Mouse (Mus musculus): Measurements from ENCODE around the gene Bmp10. TPM values are rescaled to one million over a fixed set of nuclear protein-coding genes. Genes with fewer than 3 reads are reported as not detected.

Bmp10 gene
- polyA plus RNA-seq (2015; fragmentation: Nextera tagmentation; extraction: Ambion mirVana), result not detected in 2 replicates

GRCm38 (mm10) chr6:87428487-87429044 is at the start of gene Bmp10:
Gene Bmp10 (plus strand): TSS chr6:87428994.
- Histone ChIP-seq H3K27ac (ENCODE audit: low read length) (no peak within 1 kb of the TSS), H3K4me1 (ENCODE audit: control insufficient read depth, insufficient read depth, low read length) (no peaks in the 10 kb centered on the region), H3K36me3 (ENCODE audit: control insufficient read depth, insufficient read depth, low read length) (no peaks in the 10 kb centered on the region), H3K4me2 (ENCODE audit: low read depth, low read length) (no peak within 1 kb of the TSS), H3K9ac (ENCODE audit: low read depth, low read length) (no peak within 1 kb of the TSS), H3K9me3 (ENCODE audit: control insufficient read depth, low read length) (no peaks in the 10 kb centered on the region), H3K4me3 (ENCODE audit: low read length) (no peak within 1 kb of the TSS), H3K27me3 (replicated peaks; ENCODE audit: control insufficient read depth, insufficient read depth, low read length) (no peaks in the 10 kb centered on the region)
- no peak for ATAC-seq
- 52% methylated on average over 7 of the region's 7 CpGs for WGBS

DNA sequence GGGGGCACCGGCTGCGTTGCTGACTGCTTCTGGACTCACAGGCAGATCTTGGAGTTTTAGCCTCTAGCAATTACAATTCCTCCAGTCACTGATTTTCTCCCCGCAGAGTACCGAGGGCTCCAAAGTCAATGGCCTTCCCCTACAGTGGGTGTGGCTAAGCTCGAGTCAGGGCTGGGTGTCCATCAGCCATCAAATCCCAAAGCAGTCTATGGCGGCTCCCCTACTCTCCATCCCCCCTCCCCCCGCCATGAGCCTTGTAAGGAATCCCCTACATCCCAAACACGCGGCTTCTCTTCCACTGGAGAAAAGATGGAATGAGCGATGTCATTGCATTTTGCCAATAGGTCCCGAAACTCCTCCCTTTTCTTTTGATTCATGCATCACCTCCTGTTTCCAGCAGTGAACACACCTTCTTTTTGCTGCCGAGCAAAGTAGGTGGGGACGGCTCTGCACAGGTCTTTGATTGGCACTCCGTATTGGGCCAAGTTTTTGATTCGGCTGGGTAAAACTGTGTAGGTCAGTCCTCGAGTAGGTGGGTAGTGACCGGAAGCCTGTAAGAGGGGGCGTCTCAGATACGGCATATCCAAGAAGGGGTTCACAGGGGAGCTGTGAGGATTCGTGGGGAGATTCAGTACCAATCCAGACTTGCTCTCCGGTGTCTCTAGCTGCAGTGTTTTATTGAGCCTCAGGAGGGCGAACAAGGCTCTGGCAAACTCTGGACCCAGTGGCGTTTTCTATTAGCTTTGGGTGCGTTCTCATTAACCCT is 44.7 kb upstream of the Bmp10 start:
- Histone ChIP-seq H3K4me3 (ENCODE audit: low read length) (peak overlapping the region; percentile 27), H3K9me3 (ENCODE audit: control insufficient read depth, low read length) (no peaks in the 10 kb centered on the region), H3K36me3 (ENCODE audit: control insufficient read depth, insufficient read depth, low read length) (no peaks in the 10 kb centered on the region), H3K27me3 (replicated peaks; ENCODE audit: control insufficient read depth, insufficient read depth, low read length) (peaks cover 6% of the 10 kb centered on the region; the same call in 1 of the 2 replicates), H3K27ac (ENCODE audit: low read length) (no peak overlapping the region), H3K4me1 (ENCODE audit: control insufficient read depth, insufficient read depth, low read length) (peaks cover 9% of the 10 kb centered on the region; the same call in 1 of the 2 replicates), H3K9ac (ENCODE audit: low read depth, low read length) (0 out of 2 replicates have a peak overlapping the region, but pooled peaks have one; percentile 12), H3K4me2 (ENCODE audit: low read depth, low read length) (peak overlapping the region; percentile 53)
- ATAC-seq, result peak; percentile 34; the same call in 1 of the 2 replicates
- WGBS, result 9% methylated on average over 24 of the region's 24 CpGs

GRCm38 (mm10) chr6:87384761-87385160 is 44.0 kb upstream of the Bmp10 start:
- Histone ChIP-seq H3K9ac (ENCODE audit: low read depth, low read length) (no peak overlapping the region), H3K4me1 (ENCODE audit: control insufficient read depth, insufficient read depth, low read length) (peaks cover 12% of the 10 kb centered on the region; the same call in 1 of the 2 replicates), H3K9me3 (ENCODE audit: control insufficient read depth, low read length) (no peaks in the 10 kb centered on the region), H3K4me3 (ENCODE audit: low read length) (no peak overlapping the region), H3K36me3 (ENCODE audit: control insufficient read depth, insufficient read depth, low read length) (no peaks in the 10 kb centered on the region), H3K27ac (ENCODE audit: low read length) (no peak overlapping the region), H3K4me2 (ENCODE audit: low read depth, low read length) (no peak overlapping the region), H3K27me3 (replicated peaks; ENCODE audit: control insufficient read depth, insufficient read depth, low read length) (peaks cover 6% of the 10 kb centered on the region; the same call in 1 of the 2 replicates)
- 44% methylated on average over 5 of the region's 6 CpGs for WGBS
- no peak for ATAC-seq

DNA sequence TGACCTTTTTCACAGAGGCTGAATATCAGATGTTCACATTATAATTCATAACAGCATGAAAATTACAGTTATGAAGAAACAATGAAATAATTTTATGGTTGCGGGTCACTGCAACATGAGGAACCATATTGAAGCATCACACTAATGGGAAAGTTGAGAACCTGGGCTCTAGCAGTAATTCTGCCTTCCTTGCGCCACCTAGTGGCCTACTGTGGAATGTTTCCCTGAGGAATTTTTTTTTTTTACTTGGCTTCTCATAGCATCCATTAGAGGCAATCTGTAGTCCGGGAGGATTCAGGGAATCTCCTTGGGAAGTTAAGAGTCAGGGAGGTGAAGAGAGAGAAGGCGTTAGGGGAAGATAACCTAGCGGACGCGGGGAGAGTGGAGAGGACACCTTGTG is 42.6 kb upstream of the Bmp10 start:
- peaks cover 6% of the 10 kb centered on the region; the same call in 1 of the 2 replicates for H3K27me3 ChIP-seq (replicated peaks; ENCODE audit: control insufficient read depth, insufficient read depth, low read length)
- H3K4me1 ChIP-seq (ENCODE audit: control insufficient read depth, insufficient read depth, low read length), result peaks cover 12% of the 10 kb centered on the region; the same call in 1 of the 2 replicates
- no peak overlapping the region for H3K9ac ChIP-seq (ENCODE audit: low read depth, low read length)
- no peak overlapping the region for H3K4me2 ChIP-seq (ENCODE audit: low read depth, low read length)
- no peak for ATAC-seq
- H3K27ac ChIP-seq (ENCODE audit: low read length), result no peak overlapping the region
- no peaks in the 10 kb centered on the region for H3K9me3 ChIP-seq (ENCODE audit: control insufficient read depth, low read length)
- H3K36me3 ChIP-seq (ENCODE audit: control insufficient read depth, insufficient read depth, low read length), result no peaks in the 10 kb centered on the region
- no peak overlapping the region for H3K4me3 ChIP-seq (ENCODE audit: low read length)
- WGBS, result 11% methylated on average over 7 of the region's 7 CpGs

- no peak overlapping the region for H3K9ac ChIP-seq (ENCODE audit: low read depth, low read length)
- no peak for ATAC-seq
- H3K4me2 ChIP-seq (ENCODE audit: low read depth, low read length), result no peak overlapping the region
- H3K27ac ChIP-seq (ENCODE audit: low read length), result no peak overlapping the region
- no peak overlapping the region for H3K4me3 ChIP-seq (ENCODE audit: low read length)
- no peaks in the 10 kb centered on the region for H3K9me3 ChIP-seq (ENCODE audit: control insufficient read depth, low read length)
- no peaks in the 10 kb centered on the region for H3K36me3 ChIP-seq (ENCODE audit: control insufficient read depth, insufficient read depth, low read length)
- peaks cover 6% of the 10 kb centered on the region; the same call in 1 of the 2 replicates for H3K27me3 ChIP-seq (replicated peaks; ENCODE audit: control insufficient read depth, insufficient read depth, low read length)
- WGBS, result 81% methylated on average over 10 of the region's 10 CpGs
- peaks cover 12% of the 10 kb centered on the region; the same call in 1 of the 2 replicates for H3K4me1 ChIP-seq (ENCODE audit: control insufficient read depth, insufficient read depth, low read length)
These were observed 42.1 kb upstream of the Bmp10 start for GRCm38 (mm10) chr6:87386681-87387080.

GRCm38 (mm10) chr6:87388877-87389276 is 39.9 kb upstream of the Bmp10 start, which contains the start of gene Gkn3:
Gene Gkn3 (minus strand): TSS chr6:87388935.
- no peaks in the 10 kb centered on the region for H3K27me3 ChIP-seq (replicated peaks; ENCODE audit: control insufficient read depth, insufficient read depth, low read length)
- no peaks in the 10 kb centered on the region for H3K36me3 ChIP-seq (ENCODE audit: control insufficient read depth, insufficient read depth, low read length)
- H3K9me3 ChIP-seq (ENCODE audit: control insufficient read depth, low read length), result no peaks in the 10 kb centered on the region
- no peak within 1 kb of the TSS for H3K4me3 ChIP-seq (ENCODE audit: low read length)
- WGBS, result 47% methylated on average over 7 of the region's 7 CpGs
- no peak within 1 kb of the TSS for H3K4me2 ChIP-seq (ENCODE audit: low read depth, low read length)
- H3K4me1 ChIP-seq (ENCODE audit: control insufficient read depth, insufficient read depth, low read length), result peaks cover 13% of the 10 kb centered on the region
- no peak within 1 kb of the TSS for H3K9ac ChIP-seq (ENCODE audit: low read depth, low read length)
- peak; percentile 63 for ATAC-seq
- H3K27ac ChIP-seq (ENCODE audit: low read length), result no peak within 1 kb of the TSS

DNA sequence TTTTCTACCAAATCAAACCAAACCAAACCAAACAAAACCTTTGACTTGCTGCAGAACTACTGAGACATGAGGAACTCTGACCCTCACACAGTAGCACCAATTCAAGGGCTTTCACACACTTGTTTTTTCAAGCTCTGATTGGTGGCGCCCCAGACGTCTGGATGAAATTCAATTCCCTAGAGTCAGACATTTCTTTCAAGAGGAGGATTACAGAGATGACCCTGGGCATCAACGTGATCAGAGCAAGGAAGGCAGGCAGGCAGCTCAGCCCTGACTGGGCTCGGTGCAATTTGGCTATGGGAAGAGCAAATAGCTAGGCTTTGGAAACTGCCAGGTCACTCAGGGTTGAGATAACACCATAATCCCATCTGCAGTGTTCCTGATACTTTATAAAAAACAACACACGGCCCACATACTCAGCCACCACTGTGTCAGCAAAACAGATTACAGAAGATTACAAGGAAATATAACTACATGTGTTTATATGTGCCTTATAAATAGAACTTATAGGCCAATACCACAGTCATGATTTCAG is 39.3 kb upstream of the Bmp10 start:
- no peak overlapping the region for H3K27ac ChIP-seq (ENCODE audit: low read length)
- 27% methylated on average over 5 of the region's 5 CpGs for WGBS
- no peak for ATAC-seq
- H3K27me3 ChIP-seq (replicated peaks; ENCODE audit: control insufficient read depth, insufficient read depth, low read length), result no peaks in the 10 kb centered on the region
- H3K4me1 ChIP-seq (ENCODE audit: control insufficient read depth, insufficient read depth, low read length), result peaks cover 10% of the 10 kb centered on the region
- no peak overlapping the region for H3K9ac ChIP-seq (ENCODE audit: low read depth, low read length)
- no peaks in the 10 kb centered on the region for H3K36me3 ChIP-seq (ENCODE audit: control insufficient read depth, insufficient read depth, low read length)
- H3K4me2 ChIP-seq (ENCODE audit: low read depth, low read length), result no peak overlapping the region
- H3K9me3 ChIP-seq (ENCODE audit: control insufficient read depth, low read length), result no peaks in the 10 kb centered on the region
- H3K4me3 ChIP-seq (ENCODE audit: low read length), result no peak overlapping the region

GRCm38 (mm10) chr6:87393466-87394205 is 35.2 kb upstream of the Bmp10 start:
- Histone ChIP-seq H3K36me3 (ENCODE audit: control insufficient read depth, insufficient read depth, low read length) (no peaks in the 10 kb centered on the region), H3K27me3 (replicated peaks; ENCODE audit: control insufficient read depth, insufficient read depth, low read length) (no peaks in the 10 kb centered on the region), H3K9me3 (ENCODE audit: control insufficient read depth, low read length) (no peaks in the 10 kb centered on the region), H3K4me1 (ENCODE audit: control insufficient read depth, insufficient read depth, low read length) (peaks cover 7% of the 10 kb centered on the region), H3K27ac (ENCODE audit: low read length) (no peak overlapping the region), H3K9ac (ENCODE audit: low read depth, low read length) (no peak overlapping the region), H3K4me2 (ENCODE audit: low read depth, low read length) (no peak overlapping the region), H3K4me3 (ENCODE audit: low read length) (no peak overlapping the region)
- WGBS, result 56% methylated on average over 8 of the region's 8 CpGs
- peak; percentile 94 for ATAC-seq

- Histone ChIP-seq H3K9ac (ENCODE audit: low read depth, low read length) (no peak overlapping the region), H3K36me3 (ENCODE audit: control insufficient read depth, insufficient read depth, low read length) (no peaks in the 10 kb centered on the region), H3K9me3 (ENCODE audit: control insufficient read depth, low read length) (no peaks in the 10 kb centered on the region), H3K27ac (ENCODE audit: low read length) (no peak overlapping the region), H3K27me3 (replicated peaks; ENCODE audit: control insufficient read depth, insufficient read depth, low read length) (no peaks in the 10 kb centered on the region), H3K4me2 (ENCODE audit: low read depth, low read length) (no peak overlapping the region), H3K4me1 (ENCODE audit: control insufficient read depth, insufficient read depth, low read length) (peaks cover 4% of the 10 kb centered on the region; the same call in 1 of the 2 replicates), H3K4me3 (ENCODE audit: low read length) (no peak overlapping the region)
- WGBS, result 87% methylated on average over 9 of the region's 9 CpGs
- ATAC-seq, result no peak
These were observed 34.0 kb upstream of the Bmp10 start for GRCm38 (mm10) chr6:87394783-87395182.
